Comparison of ENCODE assay signal across 8 mouse cellular contexts in genomic region chrX:162025210-162025953, GRCm38 (mm10).
A peak's percentile ranks its signal among the peaks of the same experiment; 100 is the strongest.
DNase-seq lines count a peak whose midpoint lies in the region; ATAC-seq and TF ChIP-seq lines count a peak whose summit lies in the region.

No protein-coding gene starts in this region.

- H3K4me2 ChIP-seq in intestine, postnatal 0 days (replicated peaks; ENCODE audit: low read depth), result peak overlapping the region; percentile 9; the same call in 1 of the 2 replicates

- 31% methylated on average over 13 of the region's 13 CpGs for WGBS in intestine, postnatal 0 days

- DNase-seq in adrenal gland, adult (ENCODE audit: inconsistent age in 2 of 2, low spot score in 1 of 2), result peak; percentile 34 to 72
- DNase-seq in adrenal gland, postnatal 4 days (ENCODE audit: low spot score in 2 of 2), result no peak
- peak; percentile 41 for DNase-seq in c-Kit-positive CD71-positive TER-119-positive erythroid progenitor cells, embryonic 14.5 days (ENCODE audit: low spot score)
- peak; percentile 56 for DNase-seq in heart, adult 8-10 months (ENCODE audit: low spot score)
- peak; percentile 29 to 60 for DNase-seq in lung, adult 18-20 months
- DNase-seq in ovary, adult 18-20 months (ENCODE audit: low spot score), result peak; percentile 25
- DNase-seq in thymus, postnatal 25 days, result peak; percentile 56

- no peak for ATAC-seq in intestine, postnatal 0 days

- H3K27me3 ChIP-seq in intestine, postnatal 0 days (replicated peaks; ENCODE audit: control insufficient read depth, insufficient read depth, low read length), result 0 out of 2 replicates have a peak, but pooled peaks cover 5% of the 10 kb centered on the region

- no peak overlapping the region for H3K9ac ChIP-seq in intestine, postnatal 0 days (ENCODE audit: low read depth, low read length)

- no peak overlapping the region for H3K27ac ChIP-seq in intestine, postnatal 0 days (ENCODE audit: low read depth, low read length)

- no peak overlapping the region for H3K4me3 ChIP-seq in intestine, postnatal 0 days (ENCODE audit: low read depth, low read length)

- TF ChIP-seq CTCF in intestine, postnatal 0 days (IDR thresholded peaks at IDR 0.05; ENCODE audit: low read depth), result no peak

- H3K4me1 ChIP-seq in intestine, postnatal 0 days (replicated peaks; ENCODE audit: control insufficient read depth, insufficient read depth, low read length), result no peaks in the 10 kb centered on the region

- no peaks in the 10 kb centered on the region for H3K9me3 ChIP-seq in intestine, postnatal 0 days (ENCODE audit: control insufficient read depth)

- no peaks in the 10 kb centered on the region for H3K36me3 ChIP-seq in intestine, postnatal 0 days (ENCODE audit: control insufficient read depth, insufficient read depth)

Comparison
In these comparisons a context has a peak if more than half of its experiments do, and no peak if none do; other contexts are left out.
1. DNase-seq: peak in adrenal gland, adult (2 of 2), c-Kit-positive CD71-positive TER-119-positive erythroid progenitor cells, embryonic 14.5 days (single experiment), heart, adult 8-10 months (single experiment), lung, adult 18-20 months (2 of 2), ovary, adult 18-20 months (single experiment) and thymus, postnatal 25 days (single experiment); none in adrenal gland, postnatal 4 days (0 of 2).